Mouse (Mus musculus): ENCODE measurements around the gene Atp2b1.

DNA sequence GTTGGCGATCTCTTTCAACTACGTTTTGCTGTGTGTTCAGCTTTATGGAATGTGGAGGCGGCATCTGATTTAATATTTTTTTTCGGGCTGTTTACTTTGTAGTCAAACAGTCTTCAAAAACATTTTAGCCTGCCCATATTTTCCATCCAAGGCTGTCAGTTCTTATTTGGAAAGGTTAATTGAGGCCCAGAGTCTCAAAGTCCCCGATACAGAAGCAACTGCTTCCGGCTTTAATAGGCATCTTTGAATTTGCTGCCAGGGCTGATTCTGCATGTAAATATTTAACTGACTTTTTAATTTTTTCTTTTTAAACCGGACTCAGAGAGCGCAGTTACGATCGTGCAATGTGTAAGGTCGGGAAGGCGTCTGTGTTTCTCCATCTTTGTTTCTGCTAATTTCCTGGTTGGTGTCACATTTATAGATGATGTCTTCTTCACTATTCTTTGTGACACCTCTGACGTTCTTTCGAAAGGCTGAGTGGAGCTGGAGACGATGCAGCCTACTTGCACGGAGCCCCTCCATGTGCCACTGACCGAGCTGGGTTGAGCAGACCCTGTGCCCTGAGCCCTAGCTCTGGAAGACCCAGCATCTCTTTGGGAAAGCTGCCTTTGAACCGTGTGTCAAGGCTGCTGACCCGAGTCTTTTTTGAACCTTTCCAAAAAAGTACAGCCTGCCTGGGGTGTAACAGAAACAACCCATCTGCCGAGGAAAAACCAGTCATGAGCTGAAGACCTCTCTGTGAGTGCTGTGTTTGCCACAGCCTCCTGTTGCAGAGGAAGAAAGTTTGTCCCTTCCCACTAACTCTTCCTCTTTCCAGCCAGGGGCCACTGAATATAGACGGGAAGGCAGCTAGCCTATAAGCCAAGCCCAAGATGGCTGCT lies 123.2 kb downstream of the Atp2b1 start:
- no peak for TF ChIP-seq CTCF (IDR thresholded peaks at IDR 0.05; ENCODE audit: insufficient read depth, low read length)
- no peak for TF ChIP-seq POLR2A (IDR thresholded peaks at IDR 0.05; ENCODE audit: borderline replicate concordance, extremely low read depth, low read depth, low read length)
